Mouse (Mus musculus) embryonic facial prominence, embryonic 15.5 days (tissue): ENCODE results near the gene Zswim2. TPM values are rescaled to one million over a fixed set of nuclear protein-coding genes. Genes with fewer than 3 reads are reported as not detected.

ENCODE experiments used
- ATAC-seq: fragments of 200-750 bp; cut with Nextera tagmentation; 2 replicates; pipeline ENCODE4 v1.8.0; 2017; ENCODE audit warnings: low read depth, moderate TSS enrichment; ENCODE audit not compliant: insufficient number of reproducible peaks, low FRiP score, low TSS enrichment
- H3K27ac ChIP-seq: fragments of 300-500 bp; sonication (generic); replicated peaks from 2 replicates; pipeline ENCODE4 v1.5.1; 2015; ENCODE audit warnings: mild to moderate bottlenecking, inconsistent platforms
- H3K27me3 ChIP-seq: fragments of 300-500 bp; sonication (generic); 2 replicates; pipeline ENCODE4 v1.6.1; 2015; ENCODE audit warnings: inconsistent platforms
- H3K36me3 ChIP-seq: fragments of 300-500 bp; sonication (generic); 2 replicates; pipeline ENCODE4 v1.6.1; 2015; ENCODE audit warnings: mild to moderate bottlenecking, inconsistent platforms
- H3K4me1 ChIP-seq: fragments of 300-500 bp; sonication (generic); 2 replicates; pipeline ENCODE4 v1.6.1; 2015; ENCODE audit warnings: inconsistent platforms
- H3K4me2 ChIP-seq: fragments of 300-500 bp; sonication (generic); replicated peaks from 2 replicates; pipeline ENCODE4 v1.6.1; 2015; ENCODE audit warnings: mild to moderate bottlenecking, inconsistent platforms
- H3K4me3 ChIP-seq: fragments of 300-500 bp; sonication (generic); replicated peaks from 2 replicates; pipeline ENCODE4 v1.5.1; 2015; ENCODE audit warnings: mild to moderate bottlenecking, inconsistent platforms
- H3K9ac ChIP-seq: fragments of 300-500 bp; sonication (generic); 2 replicates; pipeline ENCODE4 v1.6.1; 2015; ENCODE audit warnings: inconsistent platforms
- H3K9me3 ChIP-seq: fragments of 300-500 bp; sonication (generic); replicated peaks from 2 replicates; pipeline ENCODE4 v1.6.1; 2016; ENCODE audit warnings: inconsistent platforms
- WGBS: fragments of 180-500 bp; shearing (Covaris S2); methylation state at CpG from one replicate; pipeline ENCODE4 v1.1.7; 2015; 5-methylcytosine and 5-hydroxymethylcytosine counted together
- polyA plus RNA-seq: library from polyadenylated mRNA; unstranded; fragments of >200 nt; fragmentation: Nextera tagmentation; extraction: Ambion mirVana; gene quantifications from 2 replicates; pipeline ENCODE4 v1.2.1, GENCODE M21; 2015

Zswim2 gene
- polyA plus RNA-seq, 1 experiment from 2014 or later: 1.0 TPM

GRCm38 (mm10) chr2:83901896-83902540 is 39.0 kb downstream of the Zswim2 start:
- H3K27me3 ChIP-seq: no peaks in the 10 kb centered on the region
- no peaks in the 10 kb centered on the region for H3K9me3 ChIP-seq
- no peak overlapping the region for H3K27ac ChIP-seq
- no peaks in the 10 kb centered on the region for H3K4me1 ChIP-seq
- H3K9ac ChIP-seq: no peak overlapping the region
- H3K4me3 ChIP-seq: no peak overlapping the region
- 69% methylated on average over 2 of the region's 2 CpGs for WGBS
- no peaks in the 10 kb centered on the region for H3K36me3 ChIP-seq
- ATAC-seq: no peak
- H3K4me2 ChIP-seq: no peak overlapping the region

DNA sequence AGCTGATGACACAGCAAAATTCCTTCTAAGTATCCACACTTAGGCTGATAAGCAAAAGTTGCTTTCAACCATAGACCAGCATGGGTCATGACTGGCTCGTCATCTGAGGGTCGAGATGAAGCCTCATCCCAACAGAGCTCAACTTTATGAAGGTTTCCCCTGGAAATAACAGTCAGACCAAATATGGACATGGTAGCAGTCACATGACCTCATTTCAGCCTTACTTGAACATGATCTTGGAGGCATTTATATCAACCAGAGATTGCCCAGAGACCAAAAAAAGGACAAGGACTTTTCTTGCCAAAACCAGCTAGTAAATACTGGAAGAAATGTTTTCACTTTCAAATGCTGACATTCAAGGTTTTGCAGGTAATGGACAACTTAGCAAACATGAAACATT is 47.3 kb downstream of the Zswim2 start:
- H3K27ac ChIP-seq: no peak overlapping the region

DNA sequence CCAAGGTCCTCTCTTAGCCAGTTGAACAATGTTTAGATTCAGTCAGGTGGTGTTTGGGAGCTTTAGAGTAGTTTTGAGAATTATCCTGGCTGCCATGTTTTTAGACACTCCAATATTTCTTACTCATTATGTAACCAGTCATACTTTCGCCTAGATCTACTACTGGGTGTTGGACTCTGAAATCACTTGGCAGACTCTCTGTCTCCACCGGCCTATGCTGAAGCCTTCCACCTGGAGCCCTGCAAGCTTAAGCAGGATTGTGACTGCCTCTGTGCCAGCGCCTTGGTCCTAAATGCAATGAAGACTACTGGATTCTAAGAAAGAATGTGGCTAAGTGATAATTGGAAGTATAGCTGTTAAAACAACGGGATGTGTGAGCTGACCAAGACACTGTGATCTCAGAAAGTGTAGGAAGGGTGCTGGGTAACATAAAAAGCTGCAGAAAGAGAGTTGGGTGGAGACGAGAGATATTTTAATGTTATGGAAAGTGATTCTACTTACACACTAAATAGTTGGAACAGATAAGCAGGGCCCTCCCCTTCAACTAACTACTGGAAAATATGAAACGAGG is 57.1 kb downstream of the Zswim2 start:
- no peak overlapping the region for H3K27ac ChIP-seq
- 81% methylated on average over 6 of the region's 6 CpGs for WGBS
- H3K36me3 ChIP-seq: 0 out of 2 replicates have a peak, but pooled peaks cover 6% of the 10 kb centered on the region
- H3K9ac ChIP-seq: no peak overlapping the region
- no peak overlapping the region for H3K4me2 ChIP-seq
- no peaks in the 10 kb centered on the region for H3K27me3 ChIP-seq
- no peak overlapping the region for H3K4me3 ChIP-seq
- no peak for ATAC-seq
- H3K9me3 ChIP-seq: no peaks in the 10 kb centered on the region
- H3K4me1 ChIP-seq: no peaks in the 10 kb centered on the region

More for the DNA sequence above, 47.3 kb downstream of the Zswim2 start:
- Histone ChIP-seq H3K4me2 (no peak overlapping the region), H3K4me3 (no peak overlapping the region), H3K9ac (no peak overlapping the region), H3K4me1 (no peaks in the 10 kb centered on the region), H3K36me3 (no peaks in the 10 kb centered on the region), H3K27me3 (no peaks in the 10 kb centered on the region), H3K9me3 (no peaks in the 10 kb centered on the region)
- 81% methylated on average over 2 of the region's 2 CpGs for WGBS
- no peak for ATAC-seq

Other genes starting within 250 kb of the Zswim2 start
- 68.8 and 74.6 TPM in 2 replicates for gene Itgav, start 216.8 kb downstream of the Zswim2 start, polyA plus RNA-seq
- gene Fam171b, start 128.6 kb downstream of the Zswim2 start, polyA plus RNA-seq: 12.0 and 12.9 TPM in 2 replicates
- gene Gm13698, start 14.5 kb upstream of the Zswim2 start, polyA plus RNA-seq: not detected in 2 replicates
- not detected in 2 replicates for gene Gm13693, start 20.3 kb upstream of the Zswim2 start, polyA plus RNA-seq
- not detected in 2 replicates for gene Gm13695, start 26.1 kb upstream of the Zswim2 start, polyA plus RNA-seq
- gene Gm13696, start 31.9 kb upstream of the Zswim2 start, polyA plus RNA-seq: not detected in 2 replicates
- not detected in 2 replicates for gene Gm13694, start 37.7 kb upstream of the Zswim2 start, polyA plus RNA-seq
- gene Gm13697, start 43.5 kb upstream of the Zswim2 start, polyA plus RNA-seq: not detected in 2 replicates
- not detected in 2 replicates for gene Gm13691, start 49.3 kb upstream of the Zswim2 start, polyA plus RNA-seq